Mouse (Mus musculus): ENCODE measurements around the gene St6galnac5.

- no peak for TF ChIP-seq POLR2A (IDR thresholded peaks at IDR 0.05; ENCODE audit: extremely low read depth, insufficient read depth, low read length)
- no peak for TF ChIP-seq CTCF (IDR thresholded peaks at IDR 0.05; ENCODE audit: low read depth, low read length)
Observed at GRCm38 (mm10) chr3:152933737-152934136, 48.3 kb downstream of the St6galnac5 start.

All from liver, adult 2 months (tissue).